Mouse (Mus musculus): ENCODE results near the gene G6pc2.

The G6pc2 gene

GRCm38 (mm10) chr2:69239315-69239714, 28.4 kb downstream of the G6pc2 start:
- DNase-seq (ENCODE audit: low spot score in 2 of 2): no peak

- DNase-seq (ENCODE audit: low spot score in 2 of 2): no peak
These were observed 34.1 kb downstream of the G6pc2 start for GRCm38 (mm10) chr2:69244924-69245323.

GRCm38 (mm10) chr2:69247081-69247480, 36.2 kb downstream of the G6pc2 start:
- no peak for DNase-seq (ENCODE audit: low spot score in 2 of 2)

- no peak for DNase-seq (ENCODE audit: low spot score in 2 of 2)
These were observed 37.4 kb downstream of the G6pc2 start for GRCm38 (mm10) chr2:69248221-69248755.

GRCm38 (mm10) chr2:69264069-69264618, 53.3 kb downstream of the G6pc2 start:
- no peak for DNase-seq (ENCODE audit: low spot score in 2 of 2)

GRCm38 (mm10) chr2:69275875-69276274, 65.0 kb downstream of the G6pc2 start:
- DNase-seq (ENCODE audit: low spot score in 2 of 2): no peak

All from frontal cortex, postnatal 36 days (tissue).